Mouse (Mus musculus) small intestine, adult 2 months (tissue): ENCODE data around the gene Sh3d19. TPM values are rescaled to one million over a fixed set of nuclear protein-coding genes. Genes with fewer than 3 reads are reported as not detected.

Source experiments
- H3K27ac ChIP-seq: fragments of 200-500 bp; 2 replicates; pipeline ENCODE4 v1.5.1; 2012; ENCODE audit warnings: low read depth, low read length, control low read depth, inconsistent platforms; ENCODE audit not compliant: insufficient read depth
- H3K27me3 ChIP-seq: fragments of 200-500 bp; 2 replicates; pipeline ENCODE4 v1.6.1; 2012; ENCODE audit warnings: mild to moderate bottlenecking, moderate library complexity, low read length, inconsistent platforms; ENCODE audit not compliant: control insufficient read depth, insufficient read depth
- H3K36me3 ChIP-seq: fragments of 200-500 bp; 2 replicates; pipeline ENCODE4 v1.6.1; 2012; ENCODE audit warnings: mild to moderate bottlenecking, low read length, control low read depth, inconsistent platforms; ENCODE audit not compliant: control insufficient read depth, insufficient read depth
- H3K4me1 ChIP-seq: fragments of 200-500 bp; 2 replicates; pipeline ENCODE4 v1.6.1; 2012; ENCODE audit warnings: low read length, inconsistent platforms, mixed read lengths; ENCODE audit not compliant: control insufficient read depth, insufficient read depth, insufficient read length
- H3K4me3 ChIP-seq: fragments of 200-500 bp; 2 replicates; pipeline ENCODE4 v1.5.1; 2012; ENCODE audit warnings: low read depth, mild to moderate bottlenecking, control low read depth, inconsistent platforms, low read length, moderate library complexity
- CTCF ChIP-seq: fragments of 200-500 bp; IDR thresholded peaks from 2 replicates; pipeline ENCODE4 v1.5.1; 2012; ENCODE audit warnings: low read depth, mild to moderate bottlenecking, control low read depth, inconsistent platforms, low read length, moderate library complexity, mixed read lengths; ENCODE audit not compliant: insufficient replicate concordance, insufficient read length; ENCODE audit errors: extremely low read depth
- POLR2A ChIP-seq: fragments of 200-500 bp; IDR thresholded peaks from 2 replicates; pipeline ENCODE4 v1.6.1; 2012; ENCODE audit warnings: low read depth, mild to moderate bottlenecking, control low read depth, inconsistent platforms, low read length, moderate library complexity
- WGBS: fragments of 180-500 bp; shearing (Covaris S2); methylation state at CpG from one replicate; pipeline ENCODE4 v1.1.7; 2018; 5-methylcytosine and 5-hydroxymethylcytosine counted together
- polyA plus RNA-seq: library from polyadenylated mRNA; depleted of rRNA; stranded (reverse); fragments of >200 nt; gene quantifications from 2 replicates; pipeline ENCODE4 v1.2.3, GENCODE M21; 2012

Gene Sh3d19
- polyA plus RNA-seq, 1 experiment: 205 TPM

DNA sequence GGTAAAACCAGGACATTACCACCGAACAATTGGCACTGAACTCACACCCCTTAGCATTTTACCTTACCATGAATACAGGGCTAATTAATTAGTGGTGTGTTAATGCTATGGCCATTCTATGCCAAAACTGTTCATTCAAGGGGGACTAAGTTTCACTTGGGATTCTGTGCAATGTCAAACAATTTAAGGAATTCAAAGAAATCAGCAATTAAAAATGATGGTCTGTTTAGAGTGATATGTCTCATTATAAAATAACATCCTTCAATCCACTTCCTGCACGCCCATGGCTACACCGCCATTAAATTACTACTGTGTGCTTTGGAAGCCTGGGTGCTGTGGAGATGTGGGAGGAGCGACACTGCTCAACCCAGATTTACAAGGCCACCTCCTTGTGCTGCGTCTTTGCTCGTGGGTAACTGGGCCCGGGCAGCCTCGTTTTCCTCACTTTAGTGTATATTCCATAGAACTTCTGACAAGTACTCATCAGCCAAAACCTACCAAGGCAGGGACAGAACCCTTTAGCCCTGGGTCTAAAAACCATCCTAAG, 135.2 kb downstream of the Sh3d19 start:
- Histone ChIP-seq H3K27ac (peak overlapping the region; percentile 72), H3K4me1 (peaks cover 17% of the 10 kb centered on the region; the same call in 1 of the 2 replicates), H3K27me3 (no peaks in the 10 kb centered on the region), H3K36me3 (peaks cover 36% of the 10 kb centered on the region), H3K4me3 (no peak overlapping the region)
- TF ChIP-seq POLR2A (no peak), CTCF (no peak)
- 92% methylated on average over 8 of the region's 8 CpGs for WGBS

DNA sequence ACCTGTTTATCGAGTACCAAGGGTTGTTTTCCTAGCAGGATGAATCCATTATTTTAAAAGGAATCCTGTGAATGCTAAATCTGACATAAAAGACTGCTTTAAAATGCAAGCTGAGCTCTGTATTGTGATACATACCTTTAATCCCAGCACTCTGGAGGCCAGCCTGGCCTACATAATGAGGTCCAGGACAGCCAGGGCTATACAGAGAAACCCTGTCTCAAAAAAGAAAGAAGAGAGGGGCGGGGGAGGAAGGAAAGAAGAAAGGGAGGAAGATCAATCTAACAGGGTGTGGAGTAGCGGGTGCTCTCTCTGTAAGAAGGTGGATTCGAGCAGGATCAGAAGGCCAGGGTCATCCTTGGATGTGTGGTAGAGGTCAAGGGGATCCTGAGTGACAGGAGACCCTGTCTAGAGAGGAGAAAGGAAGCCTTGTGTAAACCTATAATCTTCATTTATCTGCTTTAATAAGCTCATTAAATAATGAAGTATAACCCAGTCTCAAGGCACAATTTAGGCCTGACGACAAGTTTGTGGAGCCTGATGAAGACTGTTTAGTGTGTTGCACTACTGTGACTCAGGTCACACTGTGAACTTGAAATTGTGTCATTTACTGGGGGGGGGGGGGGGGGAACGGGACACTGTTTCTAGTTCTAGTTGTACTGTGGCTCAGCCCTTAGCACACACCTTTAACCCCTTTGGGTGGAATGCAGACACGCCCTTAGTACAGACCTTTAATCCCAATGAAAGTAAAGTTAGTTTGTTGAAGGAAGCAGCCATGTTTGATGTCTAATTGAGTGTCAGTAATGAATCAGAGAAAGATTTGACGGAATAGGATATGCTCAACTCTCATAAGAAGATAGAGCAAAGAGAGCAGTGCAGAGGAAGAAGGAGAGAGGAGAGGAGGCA, 137.0 kb downstream of the Sh3d19 start:
- no peak for TF ChIP-seq CTCF
- no peak for TF ChIP-seq POLR2A
- H3K4me1 ChIP-seq: peaks cover 17% of the 10 kb centered on the region; the same call in 1 of the 2 replicates
- no peak overlapping the region for H3K4me3 ChIP-seq
- peaks cover 32% of the 10 kb centered on the region for H3K36me3 ChIP-seq
- H3K27me3 ChIP-seq: no peaks in the 10 kb centered on the region
- WGBS: 45% methylated on average over 8 of the region's 8 CpGs
- H3K27ac ChIP-seq: peak overlapping the region; percentile 100

DNA sequence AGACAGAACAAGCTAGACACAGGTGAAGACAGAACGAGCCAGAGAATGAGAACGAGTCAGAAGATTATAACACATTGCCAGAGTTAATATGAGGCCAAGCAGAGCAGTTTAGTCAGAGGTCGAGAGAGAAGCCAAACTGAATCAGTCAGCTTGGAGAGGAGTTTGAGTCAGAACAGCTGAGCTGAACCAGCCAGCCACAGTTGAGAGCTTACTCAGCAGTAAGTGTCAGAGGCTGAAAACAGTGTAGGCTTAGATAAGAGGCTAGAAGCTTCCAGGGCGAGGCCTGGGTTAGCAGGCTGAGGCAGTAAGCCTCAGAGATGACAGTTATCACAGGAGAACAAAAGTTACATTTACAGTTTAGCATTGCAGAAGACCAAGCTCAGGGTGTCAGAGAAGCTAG, 137.7 kb downstream of the Sh3d19 start:
- TF ChIP-seq POLR2A: no peak
- no peak for TF ChIP-seq CTCF
- Histone ChIP-seq H3K27me3 (no peaks in the 10 kb centered on the region), H3K4me3 (no peak overlapping the region), H3K36me3 (peaks cover 30% of the 10 kb centered on the region), H3K4me1 (peaks cover 17% of the 10 kb centered on the region; the same call in 1 of the 2 replicates), H3K27ac (peak overlapping the region; percentile 100)
- WGBS: 42% methylated on average over 4 of the region's 4 CpGs

DNA sequence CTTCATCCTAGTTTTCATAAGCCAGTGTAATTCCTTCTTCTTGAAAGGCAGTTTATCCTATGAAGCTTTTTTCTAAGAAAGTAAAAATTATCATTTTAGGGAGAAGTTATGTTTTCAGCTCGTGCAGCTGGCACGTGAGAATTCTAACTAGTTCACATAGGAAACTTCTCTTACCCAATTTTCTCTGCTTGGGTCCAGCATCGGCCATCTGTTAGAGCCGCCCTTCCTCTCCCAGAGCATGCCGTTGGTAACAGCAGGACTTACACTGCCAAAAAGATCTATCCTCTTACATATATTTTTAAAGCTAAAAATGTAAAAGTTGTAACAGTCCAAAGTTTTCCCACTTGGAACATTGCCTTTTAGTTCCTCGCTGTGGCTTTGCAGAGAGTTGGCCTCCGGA, 138.2 kb downstream of the Sh3d19 start:
- H3K4me3 ChIP-seq: no peak overlapping the region
- H3K4me1 ChIP-seq: peaks cover 17% of the 10 kb centered on the region; the same call in 1 of the 2 replicates
- H3K27me3 ChIP-seq: no peaks in the 10 kb centered on the region
- peak overlapping the region; percentile 100 for H3K27ac ChIP-seq
- no peak for TF ChIP-seq POLR2A
- TF ChIP-seq CTCF: no peak
- WGBS: 95% methylated on average over 7 of the region's 7 CpGs
- H3K36me3 ChIP-seq: peaks cover 28% of the 10 kb centered on the region

GRCm38 (mm10) chr3:86110077-86110476, 139.2 kb downstream of the Sh3d19 start:
- Histone ChIP-seq H3K27me3 (no peaks in the 10 kb centered on the region), H3K4me1 (peaks cover 17% of the 10 kb centered on the region; the same call in 1 of the 2 replicates), H3K4me3 (no peak overlapping the region)

DNA sequence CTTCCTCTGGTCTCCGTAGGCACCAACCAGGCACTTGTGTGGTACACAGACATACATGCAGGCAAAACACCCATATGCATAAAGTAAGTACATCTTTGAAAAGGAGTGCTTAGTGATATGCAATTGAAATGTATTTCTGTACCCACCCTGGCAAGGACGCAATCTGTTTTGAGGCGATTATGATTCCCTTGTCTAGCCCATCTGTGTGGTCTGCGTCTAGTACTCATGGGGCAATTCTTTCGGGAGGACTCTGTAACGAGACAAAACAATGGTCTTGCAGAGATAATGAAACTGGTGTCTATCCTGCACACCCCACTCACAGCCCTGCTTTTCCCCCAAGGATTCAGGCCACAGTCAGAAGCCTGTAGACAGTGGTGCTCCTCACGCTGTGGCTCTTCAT, 141.9 kb downstream of the Sh3d19 start:
- TF ChIP-seq CTCF (no peak), POLR2A (no peak)
- Histone ChIP-seq H3K36me3 (peaks cover 38% of the 10 kb centered on the region), H3K27me3 (no peaks in the 10 kb centered on the region), H3K4me3 (no peak overlapping the region), H3K27ac (no peak overlapping the region), H3K4me1 (peaks cover 9% of the 10 kb centered on the region; the same call in 1 of the 2 replicates)
- 96% methylated on average over 7 of the region's 7 CpGs for WGBS

More at GRCm38 (mm10) chr3:86110077-86110476, 139.2 kb downstream of the Sh3d19 start:
- 24% methylated on average over 10 of the region's 10 CpGs for WGBS
- Histone ChIP-seq H3K27ac (peak overlapping the region; percentile 100; the same call in 1 of the 2 replicates), H3K36me3 (peaks cover 30% of the 10 kb centered on the region)
- TF ChIP-seq POLR2A (no peak), CTCF (0 out of 2 replicates have a peak, but pooled peaks have one; percentile 20)
